Mouse (Mus musculus) limb, embryonic 15.5 days (tissue): ENCODE measurements around the gene Taok3. TPM values are rescaled to one million over a fixed set of nuclear protein-coding genes. Genes with fewer than 3 reads are reported as not detected.

ENCODE experiments used
- ATAC-seq: fragments of 200-750 bp; cut with Nextera tagmentation; 2 replicates; pipeline ENCODE4 v1.8.0; 2017; ENCODE audit warnings: low read depth, moderate TSS enrichment; ENCODE audit not compliant: insufficient number of reproducible peaks, low FRiP score, low TSS enrichment
- H3K27ac ChIP-seq: fragments of 300-500 bp; sonication (generic); 2 replicates; pipeline ENCODE4 v1.5.1; 2015; ENCODE audit warnings: moderate library complexity, mild to moderate bottlenecking, inconsistent platforms
- H3K27me3 ChIP-seq: fragments of 300-500 bp; sonication (generic); 2 replicates; pipeline ENCODE4 v1.6.1; 2015; ENCODE audit warnings: inconsistent platforms
- H3K36me3 ChIP-seq: fragments of 300-500 bp; sonication (generic); 2 replicates; pipeline ENCODE4 v1.6.1; 2015; ENCODE audit warnings: inconsistent platforms
- H3K4me1 ChIP-seq: fragments of 300-500 bp; sonication (generic); 2 replicates; pipeline ENCODE4 v1.6.1; 2015; ENCODE audit warnings: inconsistent platforms
- H3K4me2 ChIP-seq: fragments of 300-500 bp; sonication (generic); 2 replicates; pipeline ENCODE4 v1.6.1; 2015; ENCODE audit warnings: mild to moderate bottlenecking, inconsistent platforms
- H3K4me3 ChIP-seq: fragments of 300-500 bp; sonication (generic); 2 replicates; pipeline ENCODE4 v1.5.1; 2015; ENCODE audit warnings: mild to moderate bottlenecking, inconsistent platforms
- H3K9ac ChIP-seq: fragments of 300-500 bp; sonication (generic); 2 replicates; pipeline ENCODE4 v1.6.1; 2015; ENCODE audit warnings: inconsistent platforms
- H3K9me3 ChIP-seq: fragments of 300-500 bp; sonication (generic); 2 replicates; pipeline ENCODE4 v1.6.1; 2016; ENCODE audit warnings: inconsistent platforms
- WGBS: fragments of 180-500 bp; shearing (Covaris S2); methylation state at CpG from one replicate; pipeline ENCODE4 v1.1.7; 2015; 5-methylcytosine and 5-hydroxymethylcytosine counted together
- polyA plus RNA-seq: library from polyadenylated mRNA; unstranded; fragments of >200 nt; fragmentation: Nextera tagmentation; extraction: Ambion mirVana; gene quantifications from 2 replicates; pipeline ENCODE4 v1.2.1, GENCODE M21; 2015

The Taok3 gene
- polyA plus RNA-seq, 1 experiment from 2014 or later: 20.5 TPM

GRCm38 (mm10) chr5:117313909-117314308 is 194.0 kb downstream of the Taok3 start:
- Histone ChIP-seq H3K27me3 (no peaks in the 10 kb centered on the region), H3K4me2 (peak overlapping the region; percentile 38), H3K9me3 (no peaks in the 10 kb centered on the region), H3K36me3 (no peaks in the 10 kb centered on the region), H3K27ac (peak overlapping the region; percentile 55; the same call in 1 of the 2 replicates), H3K4me1 (peaks cover 16% of the 10 kb centered on the region), H3K9ac (no peak overlapping the region), H3K4me3 (peak overlapping the region; percentile 29)
- no peak for ATAC-seq
- 30% methylated on average over 10 of the region's 10 CpGs for WGBS

DNA sequence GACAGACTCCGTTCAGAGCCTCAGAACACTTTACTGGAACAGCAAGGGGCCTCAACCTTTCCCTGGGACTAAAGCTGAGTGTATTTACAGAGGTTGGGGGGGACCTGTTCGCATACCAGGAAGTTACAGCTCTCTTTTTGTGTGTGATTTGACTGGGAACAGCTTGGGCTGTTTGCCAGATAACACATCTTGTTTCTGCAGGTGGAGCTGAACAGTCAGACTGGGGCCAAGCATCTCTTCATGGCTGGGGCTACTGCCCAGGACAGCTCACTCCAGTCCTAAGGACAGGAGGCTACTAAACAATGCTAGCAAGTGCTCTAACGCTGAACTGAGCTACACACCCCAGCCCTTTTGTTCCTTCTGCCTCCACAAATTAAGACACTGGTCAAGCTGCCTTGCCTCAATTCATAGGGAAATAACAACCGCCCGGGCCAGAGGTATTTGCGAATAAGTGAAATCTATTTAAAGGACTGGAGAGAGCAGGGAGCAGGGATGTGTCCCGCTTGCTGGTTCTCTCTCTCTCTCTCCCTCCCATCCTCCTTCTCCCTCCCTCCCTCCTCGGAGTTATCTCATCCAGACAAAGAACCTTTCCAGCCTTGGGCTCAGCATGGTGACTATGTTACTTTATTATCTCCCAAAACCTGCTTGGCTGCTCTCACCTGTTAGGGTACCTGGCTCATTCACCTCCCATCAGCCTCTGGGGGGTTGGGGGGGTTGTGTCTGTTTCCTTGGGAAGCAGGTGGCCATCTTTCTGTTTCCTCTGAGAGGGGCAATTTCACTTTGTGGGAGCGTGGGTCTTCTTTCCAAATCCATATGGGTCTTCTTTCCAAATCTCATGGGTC is 194.9 kb downstream of the Taok3 start:
- Histone ChIP-seq H3K4me3 (no peak overlapping the region), H3K27ac (peak overlapping the region; percentile 23; the same call in 1 of the 2 replicates), H3K9me3 (no peaks in the 10 kb centered on the region), H3K9ac (no peak overlapping the region), H3K27me3 (no peaks in the 10 kb centered on the region), H3K4me2 (peak overlapping the region; percentile 8; the same call in 1 of the 2 replicates), H3K36me3 (no peaks in the 10 kb centered on the region), H3K4me1 (peaks cover 20% of the 10 kb centered on the region)
- WGBS: 30% methylated on average over 9 of the region's 9 CpGs
- no peak for ATAC-seq

DNA sequence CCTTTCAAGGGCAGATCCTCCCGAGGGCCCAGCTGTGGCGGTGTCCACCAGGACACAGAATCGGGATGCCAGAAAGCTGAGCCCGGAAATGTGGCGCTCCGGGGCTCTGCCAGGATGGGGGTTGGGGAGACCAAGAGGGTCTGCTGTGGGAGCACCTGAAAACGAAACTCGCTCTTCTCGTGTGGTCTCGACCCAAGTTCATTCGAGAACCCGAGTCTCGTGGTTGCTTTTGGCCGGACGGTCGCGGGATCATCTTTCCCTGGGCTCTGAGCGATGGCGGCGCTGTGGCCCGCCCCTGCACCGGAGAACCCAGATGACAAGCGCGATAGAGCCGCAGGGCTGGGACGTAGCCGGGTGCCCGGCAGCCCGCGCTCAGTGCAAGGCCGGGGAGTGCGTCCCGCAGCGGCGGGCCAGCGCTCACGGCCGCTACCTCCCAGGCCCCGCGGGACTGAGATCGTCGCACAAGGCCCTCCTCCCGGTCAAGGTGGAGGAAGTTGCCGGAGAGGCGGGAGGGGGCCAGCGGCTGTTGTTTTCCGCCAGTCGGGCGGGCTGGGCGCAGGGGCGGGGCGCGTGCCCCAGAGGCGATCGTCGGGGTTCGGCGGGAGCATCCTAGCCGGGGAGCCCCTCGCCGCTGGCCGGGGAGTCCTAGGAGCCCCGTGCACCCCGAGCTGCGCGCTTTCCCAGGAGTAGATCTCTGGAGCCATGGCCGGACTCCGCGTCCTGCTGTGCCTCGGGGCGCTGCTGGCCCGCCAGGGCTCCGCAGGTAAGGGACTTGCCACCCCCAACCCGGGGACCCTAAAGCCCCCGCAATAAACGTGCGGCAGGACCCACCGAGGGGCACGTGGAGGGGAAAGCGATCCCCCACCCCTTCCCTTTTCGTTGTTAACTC is 199.1 kb downstream of the Taok3 start, which contains the start of gene Vsig10:
Gene Vsig10, plus strand, starts transcription at position 343 of the 889 bp plus-strand sequence.
- Histone ChIP-seq H3K4me1 (peaks cover 14% of the 10 kb centered on the region), H3K9ac (peak within 1 kb of the TSS; percentile 78), H3K9me3 (no peaks in the 10 kb centered on the region), H3K36me3 (no peaks in the 10 kb centered on the region), H3K27ac (peak within 1 kb of the TSS; percentile 82), H3K4me2 (peak within 1 kb of the TSS; percentile 98), H3K27me3 (no peaks in the 10 kb centered on the region; the same call in 1 of the 2 replicates), H3K4me3 (peak within 1 kb of the TSS; percentile 80)
- ATAC-seq: peak; percentile 66
- under 1% methylated on average over 77 of the region's 81 CpGs for WGBS

DNA sequence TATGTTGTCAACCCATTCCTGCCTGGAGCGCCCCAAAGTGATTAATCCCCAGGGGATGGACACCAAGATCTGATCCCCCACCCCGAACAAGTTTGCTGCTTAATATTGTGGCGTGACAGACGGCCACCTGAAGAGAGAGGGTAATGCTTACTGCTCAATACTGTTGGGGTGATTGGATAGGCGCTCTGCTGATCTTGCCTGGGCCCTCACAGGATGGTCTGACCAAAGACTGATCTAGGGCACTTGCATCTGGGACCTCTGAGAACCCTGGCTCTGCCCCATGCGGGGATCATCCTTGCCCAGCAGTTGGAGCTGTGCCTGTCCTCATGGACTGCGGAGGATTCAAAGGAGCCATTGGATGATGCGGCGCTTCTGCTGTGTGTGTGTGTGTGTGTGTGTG is 203.8 kb downstream of the Taok3 start:
- no peak overlapping the region for H3K4me2 ChIP-seq
- H3K4me3 ChIP-seq: no peak overlapping the region
- no peak overlapping the region for H3K27ac ChIP-seq
- H3K27me3 ChIP-seq: no peaks in the 10 kb centered on the region; the same call in 1 of the 2 replicates
- H3K4me1 ChIP-seq: peaks cover 6% of the 10 kb centered on the region; the same call in 1 of the 2 replicates
- WGBS: 82% methylated on average over 9 of the region's 9 CpGs
- H3K9ac ChIP-seq: no peak overlapping the region
- H3K36me3 ChIP-seq: no peaks in the 10 kb centered on the region
- H3K9me3 ChIP-seq: no peaks in the 10 kb centered on the region
- ATAC-seq: no peak

Other genes with a start within 250 kb of the Taok3 start
- gene Suds3, start 4.0 kb upstream of the Taok3 start, polyA plus RNA-seq: 58.3 and 68.8 TPM in 2 replicates
- 645 and 672 TPM in 2 replicates for gene Pebp1, start 167.5 kb downstream of the Taok3 start, polyA plus RNA-seq
- 10.2 and 11.7 TPM in 2 replicates for gene Vsig10, start 199.0 kb downstream of the Taok3 start, polyA plus RNA-seq
- 66.9 and 74.6 TPM in 2 replicates for gene Wsb2, start 237.2 kb downstream of the Taok3 start, polyA plus RNA-seq